Mouse (Mus musculus) hindbrain, embryonic 14.5 days (tissue): ENCODE data around the gene Eaf1. TPM values are rescaled to one million over a fixed set of nuclear protein-coding genes. Genes with fewer than 3 reads are reported as not detected.

Experiments used
- ATAC-seq: fragments of 200-750 bp; cut with Nextera tagmentation; 2 replicates; pipeline ENCODE4 v1.8.0; 2017; ENCODE audit warnings: moderate number of reproducible peaks, mild to moderate bottlenecking, moderate TSS enrichment, moderate library complexity; ENCODE audit not compliant: low FRiP score
- DNase-seq: peaks from one replicate; pipeline ENCODE4 v3.0.0-alpha.2; 2015; ENCODE audit warnings: low spot score
- H3K27ac ChIP-seq: fragments of 300-500 bp; sonication (generic); 2 replicates; pipeline ENCODE4 v1.5.1; 2014; ENCODE audit warnings: mild to moderate bottlenecking, moderate library complexity
- H3K27me3 ChIP-seq: fragments of 300-500 bp; sonication (generic); 2 replicates; pipeline ENCODE4 v1.6.1; 2014; ENCODE audit warnings: mild to moderate bottlenecking, low read length, mixed read lengths; ENCODE audit not compliant: control insufficient read depth, insufficient read depth
- H3K36me3 ChIP-seq: fragments of 300-500 bp; sonication (generic); replicated peaks from 2 replicates; pipeline ENCODE4 v1.6.1; 2014; ENCODE audit not compliant: control insufficient read depth, insufficient read depth
- H3K4me1 ChIP-seq: fragments of 300-500 bp; sonication (generic); replicated peaks from 2 replicates; pipeline ENCODE4 v1.6.1; 2014; ENCODE audit warnings: antibody characterized with exemption, low read length, mixed read lengths; ENCODE audit not compliant: control insufficient read depth, insufficient read depth
- H3K4me2 ChIP-seq: fragments of 300-500 bp; sonication (generic); replicated peaks from 2 replicates; pipeline ENCODE4 v1.6.1; 2014; ENCODE audit warnings: mild to moderate bottlenecking, moderate library complexity
- H3K4me3 ChIP-seq: fragments of 300-500 bp; sonication (generic); replicated peaks from 2 replicates; pipeline ENCODE4 v1.5.1; 2014; ENCODE audit warnings: mild to moderate bottlenecking, low read length
- H3K9ac ChIP-seq: fragments of 300-500 bp; sonication (generic); 2 replicates; pipeline ENCODE4 v1.6.1; 2014
- H3K9me3 ChIP-seq: fragments of 300-500 bp; sonication (generic); 2 replicates; pipeline ENCODE4 v1.6.1; 2016; ENCODE audit warnings: low read length; ENCODE audit not compliant: control insufficient read depth
- WGBS: fragments of 180-500 bp; shearing (Covaris S2); extraction: QIAGEN DNeasy Blood & Tissue Kit; methylation state at CpG from one replicate; pipeline ENCODE4 v1.1.7; 2014; 5-methylcytosine and 5-hydroxymethylcytosine counted together
- polyA plus RNA-seq: library from polyadenylated mRNA; unstranded; fragments of >200 nt; fragmentation: Nextera tagmentation; extraction: Ambion mirVana; gene quantifications from 2 replicates; pipeline ENCODE4 v1.2.1, GENCODE M21; 2014

Eaf1 gene
- polyA plus RNA-seq, 1 experiment from 2014 or later = 10.0 TPM

GRCm38 (mm10) chr14:31530847-31531246 is 36.6 kb downstream of the Eaf1 start:
- no peak for DNase-seq
- Histone ChIP-seq H3K4me1 (no peaks in the 10 kb centered on the region), H3K9ac (no peak overlapping the region), H3K4me2 (no peak overlapping the region), H3K27ac (no peak overlapping the region), H3K36me3 (no peaks in the 10 kb centered on the region), H3K27me3 (no peaks in the 10 kb centered on the region), H3K9me3 (no peaks in the 10 kb centered on the region), H3K4me3 (no peak overlapping the region)
- WGBS = 92% methylated on average over 4 of the region's 4 CpGs
- ATAC-seq = no peak

- H3K9me3 ChIP-seq = no peaks in the 10 kb centered on the region
- 75% methylated on average over 12 of the region's 12 CpGs for WGBS
Observed at GRCm38 (mm10) chr14:31531506-31532148, 37.4 kb downstream of the Eaf1 start.

DNA sequence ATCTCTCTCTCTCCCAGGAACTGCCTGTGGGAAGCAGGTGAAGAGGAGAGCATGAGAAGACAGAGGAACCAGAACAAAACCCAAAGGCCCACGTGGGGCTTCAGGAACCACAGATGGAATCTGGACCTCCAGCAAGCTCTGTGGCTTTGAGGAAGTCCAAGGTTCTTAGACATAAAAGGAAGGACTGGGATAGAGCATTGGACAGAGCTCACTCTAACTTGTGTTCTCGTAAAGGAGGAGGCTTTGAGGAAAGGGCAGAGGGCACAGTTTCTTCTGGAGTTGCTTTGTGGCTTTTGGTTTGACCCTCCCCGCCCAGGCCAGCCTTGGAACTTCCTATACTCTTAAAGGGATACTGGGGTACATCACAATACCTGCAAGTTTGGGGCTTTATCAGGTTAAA is 38.5 kb downstream of the Eaf1 start:
- no peaks in the 10 kb centered on the region for H3K36me3 ChIP-seq
- no peak overlapping the region for H3K4me3 ChIP-seq
- 62% methylated on average over 3 of the region's 3 CpGs for WGBS
- DNase-seq (no peak), ATAC-seq (no peak)
- no peaks in the 10 kb centered on the region for H3K27me3 ChIP-seq
- no peaks in the 10 kb centered on the region for H3K4me1 ChIP-seq
- no peaks in the 10 kb centered on the region for H3K9me3 ChIP-seq
- H3K4me2 ChIP-seq = no peak overlapping the region
- H3K27ac ChIP-seq = no peak overlapping the region
- no peak overlapping the region for H3K9ac ChIP-seq

More at GRCm38 (mm10) chr14:31531506-31532148, 37.4 kb downstream of the Eaf1 start:
- Histone ChIP-seq H3K9ac (no peak overlapping the region), H3K27ac (no peak overlapping the region), H3K4me2 (no peak overlapping the region), H3K4me3 (no peak overlapping the region), H3K36me3 (no peaks in the 10 kb centered on the region), H3K27me3 (no peaks in the 10 kb centered on the region), H3K4me1 (no peaks in the 10 kb centered on the region)
- ATAC-seq (no peak), DNase-seq (no peak)

- H3K4me3 ChIP-seq = no peak overlapping the region
- DNase-seq (no peak), ATAC-seq (no peak)
Observed at GRCm38 (mm10) chr14:31537298-31537697, 43.1 kb downstream of the Eaf1 start.

DNA sequence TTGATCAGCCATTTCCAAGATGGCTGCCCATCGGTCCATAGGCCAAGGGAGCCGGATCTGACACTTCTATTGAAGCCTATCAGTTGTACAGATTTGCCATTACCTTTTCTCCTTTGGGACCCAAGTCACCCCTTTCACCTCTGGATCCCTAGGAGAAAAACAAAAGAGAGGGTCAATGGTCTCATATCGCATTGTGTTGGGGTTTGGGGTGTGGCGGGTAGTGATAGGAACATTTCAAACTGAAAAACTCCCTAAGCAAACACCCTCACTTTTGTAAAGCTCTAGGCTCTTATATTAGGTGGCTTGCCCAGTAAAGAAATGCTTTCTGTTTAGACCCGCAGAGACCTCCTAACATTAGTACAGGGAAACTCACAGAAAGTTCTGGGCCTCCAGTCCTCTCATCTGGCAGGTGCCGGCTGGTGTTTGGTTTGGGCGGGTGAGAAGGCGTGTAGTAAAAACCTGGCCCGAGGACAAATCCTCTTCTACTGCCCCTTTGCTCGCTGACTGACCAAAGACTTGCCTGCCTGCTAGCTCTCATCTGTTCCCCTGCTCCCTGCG is 49.8 kb downstream of the Eaf1 start:
- no peaks in the 10 kb centered on the region for H3K36me3 ChIP-seq
- no peaks in the 10 kb centered on the region for H3K27me3 ChIP-seq
- ATAC-seq = no peak
- no peak overlapping the region for H3K4me3 ChIP-seq
- no peak overlapping the region for H3K4me2 ChIP-seq
- no peak overlapping the region for H3K27ac ChIP-seq
- H3K9me3 ChIP-seq = no peaks in the 10 kb centered on the region
- DNase-seq = no peak
- 88% methylated on average over 11 of the region's 11 CpGs for WGBS
- H3K4me1 ChIP-seq = no peaks in the 10 kb centered on the region
- no peak overlapping the region for H3K9ac ChIP-seq

More at GRCm38 (mm10) chr14:31537298-31537697, 43.1 kb downstream of the Eaf1 start:
- WGBS = 76% methylated on average over 6 of the region's 6 CpGs
- Histone ChIP-seq H3K9me3 (no peaks in the 10 kb centered on the region), H3K9ac (no peak overlapping the region), H3K36me3 (no peaks in the 10 kb centered on the region), H3K4me2 (no peak overlapping the region), H3K27ac (no peak overlapping the region), H3K27me3 (no peaks in the 10 kb centered on the region), H3K4me1 (no peaks in the 10 kb centered on the region)

GRCm38 (mm10) chr14:31555021-31555420 is 60.8 kb downstream of the Eaf1 start:
- DNase-seq (no peak), ATAC-seq (no peak)
- Histone ChIP-seq H3K4me2 (no peak overlapping the region), H3K4me3 (no peak overlapping the region), H3K27ac (no peak overlapping the region), H3K27me3 (no peaks in the 10 kb centered on the region), H3K9me3 (no peaks in the 10 kb centered on the region), H3K4me1 (no peaks in the 10 kb centered on the region), H3K36me3 (no peaks in the 10 kb centered on the region), H3K9ac (no peak overlapping the region)
- WGBS = 92% methylated on average over 7 of the region's 7 CpGs

- H3K9ac ChIP-seq = no peak overlapping the region
- WGBS = 77% methylated on average over 14 of the region's 14 CpGs
- no peaks in the 10 kb centered on the region for H3K4me1 ChIP-seq
- H3K9me3 ChIP-seq = no peaks in the 10 kb centered on the region
- no peak for ATAC-seq
- H3K36me3 ChIP-seq = no peaks in the 10 kb centered on the region
- no peak overlapping the region for H3K4me3 ChIP-seq
- no peak overlapping the region for H3K27ac ChIP-seq
- no peaks in the 10 kb centered on the region for H3K27me3 ChIP-seq
- no peak for DNase-seq
- H3K4me2 ChIP-seq = no peak overlapping the region
Observed at GRCm38 (mm10) chr14:31555963-31556434, 61.8 kb downstream of the Eaf1 start.

DNA sequence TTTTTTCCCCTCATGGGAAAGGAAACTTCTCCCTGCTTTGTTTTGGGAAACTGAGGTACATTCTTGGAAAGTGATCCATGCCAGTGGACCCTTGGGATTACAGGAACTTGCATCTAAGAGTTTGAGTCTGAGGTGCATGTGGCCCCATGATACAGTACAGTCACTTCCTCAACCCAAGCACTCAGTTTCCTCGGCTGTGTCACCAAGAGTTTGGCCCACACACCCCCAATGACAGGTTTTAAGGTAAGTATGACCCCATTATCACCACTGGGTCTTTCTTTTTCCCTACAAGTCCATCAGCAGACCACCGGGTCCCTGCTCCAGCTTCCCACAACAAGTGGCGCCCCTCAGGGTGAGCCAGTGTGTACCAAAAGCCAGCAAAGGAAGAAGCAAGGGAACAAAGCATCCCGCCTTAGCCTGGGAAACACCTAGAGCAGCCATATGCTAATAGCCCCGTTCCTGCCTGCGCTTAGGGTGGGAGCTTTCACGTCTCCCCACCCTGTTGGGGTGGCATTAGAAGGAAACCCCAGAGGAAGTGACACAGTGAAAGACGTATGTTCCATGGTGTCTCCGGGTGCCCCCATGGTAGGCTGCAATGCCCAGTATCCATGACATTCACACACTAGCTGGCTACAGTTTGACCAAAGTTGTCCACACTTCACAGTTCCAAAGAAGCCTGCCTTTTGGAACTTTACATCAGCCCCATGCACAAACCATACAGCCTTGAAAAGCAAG is 62.5 kb downstream of the Eaf1 start:
- ATAC-seq (no peak), DNase-seq (no peak)
- Histone ChIP-seq H3K4me3 (no peak overlapping the region), H3K27ac (no peak overlapping the region), H3K9ac (no peak overlapping the region), H3K36me3 (no peaks in the 10 kb centered on the region), H3K27me3 (no peaks in the 10 kb centered on the region), H3K9me3 (no peaks in the 10 kb centered on the region), H3K4me2 (no peak overlapping the region), H3K4me1 (no peaks in the 10 kb centered on the region)
- 86% methylated on average over 9 of the region's 9 CpGs for WGBS

DNA sequence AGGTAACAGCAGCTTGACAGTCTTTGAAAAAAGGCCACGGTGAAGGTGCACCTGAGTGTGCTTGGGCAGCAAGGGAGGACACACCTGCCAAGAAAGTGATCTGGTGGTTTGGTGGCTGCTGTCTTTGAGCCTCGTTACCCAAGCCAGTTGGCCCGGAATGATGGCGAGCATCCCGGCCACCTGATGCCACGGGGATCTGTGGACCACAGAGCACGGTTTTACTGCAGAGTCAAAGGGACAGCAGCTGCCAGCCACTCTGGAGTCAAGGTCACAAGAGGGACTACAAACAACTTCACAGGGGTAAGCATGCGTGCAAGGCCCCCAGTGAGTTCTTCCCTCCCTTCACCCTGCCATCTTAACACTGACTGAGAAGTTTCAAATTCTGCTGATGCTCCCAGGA is 63.1 kb downstream of the Eaf1 start:
- DNase-seq = no peak
- no peak overlapping the region for H3K4me3 ChIP-seq
- 77% methylated on average over 8 of the region's 8 CpGs for WGBS

More for the DNA sequence above, 63.1 kb downstream of the Eaf1 start:
- Histone ChIP-seq H3K27ac (no peak overlapping the region), H3K4me1 (no peaks in the 10 kb centered on the region), H3K27me3 (no peaks in the 10 kb centered on the region), H3K4me2 (no peak overlapping the region), H3K36me3 (no peaks in the 10 kb centered on the region), H3K9ac (no peak overlapping the region), H3K9me3 (no peaks in the 10 kb centered on the region)
- no peak for ATAC-seq
